Mouse (Mus musculus) cerebellum, postnatal 14 days (tissue): Measurements from ENCODE around the gene Gpatch1.

ENCODE experiments used
- DNase-seq, 2 experiments: peaks; one replicate each; pipeline ENCODE4 v3.0.0; 2021; ENCODE audit warnings: mixed read lengths in 2 of 2

The Gpatch1 gene

DNA sequence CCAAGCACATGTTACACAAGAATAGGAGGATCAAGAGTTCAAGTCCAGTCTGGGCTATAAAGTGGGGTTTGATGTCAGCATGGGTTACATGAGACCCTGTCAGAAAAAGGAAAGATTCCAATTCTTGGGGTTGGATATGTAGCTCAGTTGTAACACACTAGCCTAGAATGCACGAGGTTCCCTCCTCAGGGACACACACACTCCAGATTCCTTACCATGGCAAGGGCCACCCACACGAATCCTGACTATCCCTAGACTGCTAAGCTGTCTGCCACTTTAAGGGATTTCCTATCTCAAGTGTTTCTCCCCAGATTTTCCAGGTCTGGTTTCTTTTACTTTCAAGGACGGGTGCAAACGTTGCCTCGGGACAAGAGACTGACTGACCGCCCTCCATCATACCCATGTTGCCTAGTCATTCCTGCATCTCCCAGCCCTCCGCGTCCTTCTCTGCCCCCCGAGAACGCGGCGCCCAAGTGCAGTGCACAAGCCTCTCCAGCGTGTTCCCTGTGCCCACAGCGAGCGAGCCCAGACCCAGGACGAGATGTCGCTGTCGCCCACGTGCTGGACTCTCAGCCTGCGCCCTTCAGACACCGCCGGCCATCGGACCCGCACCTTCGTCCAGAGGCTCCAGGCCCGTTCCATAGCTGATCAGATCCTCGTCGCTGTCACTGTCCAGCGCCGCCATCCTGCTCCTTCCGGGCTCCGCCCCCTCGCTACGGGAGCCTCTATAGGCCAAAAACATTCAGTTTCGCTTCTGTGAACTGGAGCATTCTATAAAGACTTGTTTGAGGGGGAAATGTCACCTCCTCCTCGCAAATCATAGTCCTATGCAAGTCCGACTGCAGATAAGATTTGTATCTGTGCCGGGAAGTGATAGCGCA lies at the start of gene Gpatch1:
Gene Gpatch1, minus strand, starts transcription at position 712 of the 881 bp plus-strand sequence.
- peak; percentile 97 to 98 for DNase-seq

- DNase-seq: no peak
Observed at GRCm38 (mm10) chr7:35365161-35365910, 47.1 kb upstream of the Gpatch1 start.

DNA sequence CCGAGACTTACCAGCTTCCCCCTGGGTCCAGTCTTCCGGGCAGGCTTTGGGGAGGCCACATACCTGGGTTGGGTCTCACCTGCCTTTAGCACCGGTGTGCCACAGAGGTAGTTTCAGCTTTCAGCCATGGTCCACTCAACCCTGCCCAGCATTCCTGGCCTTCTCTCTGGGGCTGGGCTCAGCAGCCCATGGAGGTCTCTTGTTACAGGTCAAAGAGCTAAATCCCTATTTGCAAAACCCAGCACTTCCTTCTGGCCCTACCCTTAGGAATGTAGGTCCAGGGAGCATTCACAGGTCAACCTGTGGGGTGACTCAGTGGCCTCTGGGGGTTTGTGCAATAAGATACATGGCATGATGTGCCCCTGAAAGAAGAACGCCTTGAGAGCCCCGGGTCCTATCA lies 44.6 kb upstream of the Gpatch1 start:
- no peak for DNase-seq

GRCm38 (mm10) chr7:35362253-35362652 lies 44.0 kb upstream of the Gpatch1 start:
- DNase-seq: no peak

DNA sequence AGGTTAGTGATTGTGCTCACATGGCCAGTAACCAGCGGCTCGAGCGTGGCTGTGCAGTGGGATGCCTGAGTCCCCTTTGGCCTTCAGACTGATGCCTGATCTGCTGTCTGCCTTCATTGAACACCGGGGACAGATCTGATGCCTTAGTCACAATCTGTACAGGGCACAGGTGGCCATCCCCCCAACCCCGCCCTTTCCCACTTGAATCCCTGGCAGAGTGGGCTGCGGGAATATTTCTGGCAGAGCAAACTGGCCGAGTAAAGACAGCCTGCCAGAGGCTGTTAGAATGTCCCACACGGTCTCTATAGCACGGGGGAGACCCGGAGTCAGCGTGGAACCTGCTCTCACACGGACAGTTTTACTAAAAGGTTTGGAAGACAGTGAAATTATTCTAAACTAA lies 39.4 kb upstream of the Gpatch1 start:
- DNase-seq: peak; percentile 57 to 65

DNA sequence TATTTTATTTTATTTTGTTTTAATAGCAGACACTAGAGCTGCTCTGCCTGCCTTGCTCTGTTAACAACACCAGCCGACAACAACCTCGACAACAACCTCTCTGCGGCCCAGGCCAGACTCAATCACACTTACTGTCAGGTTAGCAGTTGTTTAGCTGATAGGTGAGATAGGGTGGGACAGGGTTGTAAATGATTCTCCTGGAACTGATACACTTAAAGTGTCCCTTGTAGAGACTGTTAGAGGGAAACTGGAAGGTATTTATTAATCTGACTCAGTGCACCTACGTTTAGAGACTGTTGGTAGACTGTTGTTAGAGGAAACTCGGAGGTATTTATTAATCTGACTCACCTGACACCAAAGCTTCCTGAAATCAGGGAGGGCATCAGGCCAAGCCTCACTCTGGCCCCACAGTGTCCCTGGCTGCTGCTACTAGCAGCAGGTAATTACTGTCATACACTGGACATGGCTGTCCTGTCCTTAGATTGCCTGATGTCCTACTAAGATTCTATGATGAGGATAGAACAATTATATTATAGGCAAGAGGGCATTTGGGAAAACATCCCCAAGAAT lies 37.1 kb upstream of the Gpatch1 start:
- peak; percentile 28 to 50 for DNase-seq

DNA sequence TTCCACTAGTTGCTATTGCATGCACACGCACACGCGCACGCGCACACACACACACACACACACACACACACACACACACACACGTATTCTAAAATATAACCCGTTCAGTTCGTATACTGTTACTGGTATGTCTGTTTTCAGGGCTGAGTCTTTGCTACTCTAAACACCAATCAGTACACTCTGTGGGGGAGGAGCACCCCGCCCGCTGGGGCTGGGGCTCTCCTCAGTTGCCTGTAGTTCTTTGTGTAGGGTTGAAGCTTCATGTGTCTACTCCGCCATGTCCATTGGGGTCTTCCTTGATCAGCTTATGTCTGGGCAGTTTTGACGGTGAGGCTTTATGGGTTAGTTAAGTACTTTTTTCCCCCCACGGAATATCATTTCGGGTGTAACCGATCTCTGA lies 35.1 kb upstream of the Gpatch1 start:
- DNase-seq: no peak

GRCm38 (mm10) chr7:35351155-35351554 lies 32.9 kb upstream of the Gpatch1 start:
- no peak for DNase-seq

DNA sequence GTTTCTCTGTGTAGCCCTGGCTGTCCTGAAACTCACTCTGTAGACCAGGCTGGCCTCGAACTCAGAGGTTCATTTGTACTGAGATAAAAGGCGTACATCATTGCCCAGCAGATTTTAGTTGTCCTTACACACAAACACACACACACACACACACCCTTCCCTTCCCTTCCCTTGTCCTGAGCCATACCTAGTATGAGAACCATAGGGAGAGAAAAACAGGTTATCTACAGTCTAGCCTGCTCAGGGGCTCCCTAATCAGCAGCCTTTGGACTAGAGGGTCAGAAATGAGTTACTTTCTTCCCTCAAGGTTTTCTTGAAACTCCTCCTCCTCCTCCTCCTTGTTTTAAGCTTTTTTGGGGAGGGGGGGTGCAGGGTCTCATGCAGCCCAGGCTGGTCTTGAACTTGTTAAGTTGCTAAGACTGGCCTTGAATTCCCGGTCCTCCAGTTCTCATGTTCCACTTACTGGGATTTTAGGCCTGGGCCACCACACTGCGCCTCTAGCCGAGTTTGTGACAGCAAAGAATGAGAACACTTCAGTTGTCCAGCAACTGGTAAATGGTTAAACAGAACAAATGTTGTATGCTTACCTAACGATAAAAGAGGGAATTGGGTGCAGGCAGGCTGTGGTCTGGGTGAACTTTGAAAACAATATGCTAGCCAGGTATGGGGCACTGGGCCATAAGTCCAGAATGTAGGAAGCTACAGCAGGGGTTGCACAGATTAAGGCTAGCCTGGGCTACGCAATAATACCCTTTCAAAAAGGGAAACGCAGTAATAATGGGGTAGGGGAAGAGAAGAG lies 31.8 kb upstream of the Gpatch1 start:
- no peak for DNase-seq

DNA sequence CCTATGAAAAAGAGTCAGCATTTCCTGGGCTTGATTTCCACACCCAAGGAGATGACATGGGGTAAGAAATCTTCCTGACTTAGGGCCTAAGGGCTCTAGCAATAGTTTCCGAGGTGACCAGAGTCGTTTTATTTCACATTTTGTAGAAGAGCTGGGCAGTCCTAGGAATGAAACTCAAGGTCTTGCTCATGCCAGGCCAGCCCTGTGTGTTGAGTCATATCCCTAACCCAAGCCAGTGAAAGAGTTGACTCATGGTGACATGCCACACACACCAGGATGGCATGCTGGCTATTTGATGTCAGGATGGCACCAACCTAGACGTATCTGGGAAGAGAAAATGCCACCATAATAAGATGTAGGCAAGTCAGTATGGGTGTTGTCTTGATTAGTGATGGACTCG lies 30.8 kb upstream of the Gpatch1 start:
- no peak for DNase-seq

- no peak for DNase-seq
Observed at GRCm38 (mm10) chr7:35347918-35348700, 29.9 kb upstream of the Gpatch1 start.

DNA sequence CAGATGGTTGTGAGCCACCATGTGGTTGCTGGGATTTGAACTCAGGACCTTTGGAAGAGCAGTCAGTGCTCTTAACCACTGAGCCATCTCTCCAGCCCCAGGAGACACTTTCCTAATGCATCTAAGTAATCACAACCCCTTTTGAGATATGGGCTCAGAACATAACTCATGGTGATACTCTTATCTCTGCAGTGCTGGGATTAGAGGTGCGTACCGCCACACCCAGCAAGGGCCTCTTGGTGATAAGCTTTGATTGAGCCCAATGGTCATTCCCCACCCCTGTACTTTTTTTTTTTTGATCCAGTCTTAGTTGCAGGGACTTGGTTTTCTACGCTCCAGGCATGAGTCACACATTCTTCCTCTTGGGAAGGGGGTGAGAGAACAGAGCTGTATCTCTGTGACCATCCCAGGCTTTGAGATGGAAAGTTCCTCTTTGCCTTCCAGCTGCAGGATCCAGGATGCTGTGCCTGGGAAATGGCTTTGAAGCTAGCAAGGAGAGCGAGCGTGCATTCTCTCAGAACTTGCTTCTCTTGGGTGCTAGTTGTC lies 26.6 kb upstream of the Gpatch1 start:
- DNase-seq: no peak

DNA sequence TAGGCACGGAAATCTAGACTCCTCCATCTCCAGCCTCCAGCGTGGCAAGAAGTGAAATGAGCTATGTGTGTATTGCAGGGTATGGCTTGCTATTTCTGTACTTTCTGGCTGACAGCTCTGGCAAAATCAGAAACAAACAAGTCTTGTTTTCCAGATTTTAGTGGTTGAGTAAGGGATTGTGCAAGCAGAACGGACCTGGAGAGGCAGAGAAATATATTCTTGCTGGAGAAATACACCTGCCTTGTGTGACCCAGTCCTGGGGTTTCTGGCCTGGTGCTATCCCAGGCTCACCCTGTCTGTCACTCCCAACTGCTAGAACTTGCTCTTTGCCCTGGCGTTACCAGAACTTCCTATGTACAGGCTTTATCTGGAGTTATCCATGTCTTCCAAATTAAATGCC lies 24.3 kb upstream of the Gpatch1 start:
- no peak for DNase-seq

- DNase-seq: peak; percentile 47 to 61
Observed at GRCm38 (mm10) chr7:35341282-35341681, 23.0 kb upstream of the Gpatch1 start.

- DNase-seq: no peak
Observed at GRCm38 (mm10) chr7:35340196-35340595, 22.0 kb upstream of the Gpatch1 start.

DNA sequence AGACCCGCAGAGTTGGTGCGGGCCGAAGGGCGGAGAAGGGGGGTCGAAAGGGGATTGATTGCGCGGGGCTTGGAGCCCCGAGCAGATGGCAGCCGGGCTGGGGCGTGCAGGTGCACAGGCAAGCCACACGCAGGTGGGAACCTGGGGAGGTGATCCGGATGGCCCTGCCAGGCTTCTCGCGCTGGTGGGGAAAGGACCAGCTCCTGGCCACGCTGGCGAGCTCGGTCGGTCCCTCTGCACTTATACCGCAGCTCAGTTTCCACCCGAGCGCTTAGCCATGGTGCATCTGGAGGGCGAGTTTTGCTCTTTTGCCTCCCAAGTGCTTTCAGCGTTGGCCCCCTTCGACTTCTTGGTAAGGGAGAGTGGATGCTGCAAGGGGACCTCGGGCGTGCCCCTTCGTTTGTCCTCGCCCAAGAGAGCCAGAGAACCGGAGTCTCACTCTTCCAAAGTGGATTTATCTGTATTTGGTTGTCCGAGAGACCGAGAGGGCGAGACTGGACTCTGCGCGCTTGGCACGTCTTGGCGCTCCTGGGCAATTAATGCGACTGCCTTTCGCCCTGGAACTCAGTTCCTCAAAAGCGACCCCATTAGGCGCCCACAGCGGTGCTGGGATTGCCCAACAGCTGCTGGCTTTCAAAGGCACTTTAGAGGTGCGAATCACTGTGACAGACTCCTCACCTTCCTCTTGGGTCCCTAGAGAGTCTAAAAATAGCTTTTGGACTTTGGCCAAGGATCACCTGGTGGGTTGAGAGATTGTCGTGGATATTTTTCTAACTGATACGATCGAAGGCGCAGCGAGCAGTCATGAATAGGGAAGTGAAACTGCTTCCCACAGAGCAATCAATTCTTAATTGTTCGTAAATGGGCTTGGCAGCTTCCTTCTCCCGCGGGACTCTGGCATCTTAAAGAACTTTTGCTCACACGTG lies 16.6 kb upstream of the Gpatch1 start:
- DNase-seq: peak; percentile 47 to 60

- peak; percentile 100 for DNase-seq
Observed at GRCm38 (mm10) chr7:35333692-35334526, 15.7 kb upstream of the Gpatch1 start, which contains the start of gene Rhpn2. Rhpn2 (plus strand) TSS chr7:35334170.

DNA sequence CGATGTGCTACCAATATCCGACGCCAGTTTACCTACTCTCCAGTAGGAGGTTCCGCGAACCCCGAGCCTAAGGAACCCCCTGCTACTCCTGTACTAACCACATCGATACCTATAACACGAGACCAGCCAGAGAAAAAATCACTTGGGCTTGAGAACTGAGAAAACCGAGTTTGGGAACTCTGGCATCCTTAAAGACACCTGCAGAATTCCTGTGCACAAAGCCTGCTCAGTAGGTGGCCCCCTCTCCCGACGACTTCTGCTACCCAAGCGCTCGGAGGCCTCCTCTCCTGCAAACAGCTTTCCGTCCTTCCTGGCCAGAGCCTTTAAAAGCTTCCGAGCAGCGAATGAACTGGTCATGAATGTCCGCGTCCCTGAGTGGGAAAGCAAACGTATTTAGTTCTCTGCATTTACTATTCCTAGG lies 15.0 kb upstream of the Gpatch1 start:
- DNase-seq: peak in 1 of 2 experiments; percentile 53

DNA sequence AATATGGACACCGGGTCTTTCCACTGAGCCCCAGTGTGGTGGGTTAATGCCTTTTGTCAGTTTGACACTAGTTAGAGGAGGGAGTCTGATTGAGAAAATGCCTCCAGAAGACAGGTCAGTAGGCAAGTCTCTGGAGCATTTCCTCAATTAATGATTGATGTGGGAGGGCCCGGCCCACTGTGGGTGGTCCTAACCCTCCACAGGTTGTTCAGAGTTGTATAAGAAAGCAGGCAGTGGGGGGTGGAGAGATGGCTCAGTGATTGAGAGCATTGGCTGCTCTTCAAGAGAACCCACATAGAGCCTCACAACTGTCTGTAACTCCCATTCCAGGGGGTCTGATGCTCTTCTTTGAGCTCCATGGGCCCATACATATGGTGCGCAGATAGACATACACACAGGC lies 13.3 kb upstream of the Gpatch1 start:
- DNase-seq: no peak
